8 mouse cellular contexts compared by ENCODE assay signal in the genomic region with DNA sequence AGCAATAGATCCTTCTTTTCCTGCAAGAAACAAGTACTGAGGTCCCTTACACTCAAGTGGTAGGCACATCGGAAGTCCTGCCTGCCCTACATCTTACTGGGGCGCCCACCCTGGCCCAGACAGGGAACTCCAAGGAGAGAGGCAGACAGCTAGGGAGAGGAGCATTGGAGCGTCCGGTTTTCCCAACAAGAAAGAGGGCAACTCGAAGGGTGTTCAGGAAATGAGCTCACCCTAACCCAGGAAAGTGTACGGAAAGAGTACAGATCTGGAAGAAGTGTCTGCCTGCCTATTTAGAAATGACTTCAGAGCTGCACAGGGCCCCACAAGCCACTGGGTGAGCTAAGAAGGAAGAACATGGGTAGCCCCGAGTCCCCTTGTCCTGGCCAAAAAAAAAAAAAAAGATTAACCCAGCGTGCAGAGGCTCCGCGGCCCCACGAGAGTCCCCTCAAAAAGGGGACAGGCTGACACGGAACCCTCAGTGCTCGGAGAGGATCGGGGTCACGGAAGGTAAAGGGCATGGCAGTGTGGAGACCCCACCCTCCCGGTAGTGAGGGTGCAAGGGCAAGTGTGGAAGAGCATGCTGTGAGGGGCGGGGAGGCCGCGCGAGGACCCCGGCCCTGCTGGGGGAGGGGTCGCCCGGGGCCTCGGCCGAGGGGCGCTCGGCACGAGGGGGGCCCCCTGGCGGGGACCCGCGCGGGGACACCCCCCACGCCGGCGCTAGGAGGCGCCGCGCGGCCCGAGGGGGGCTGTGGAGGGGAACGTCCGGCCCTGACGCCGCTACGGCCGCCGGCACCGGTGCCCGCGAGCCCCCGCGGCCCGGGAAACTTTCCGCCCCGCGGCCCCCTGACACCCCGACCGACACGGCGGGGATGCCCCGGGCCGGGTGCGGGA. TPM values are rescaled to one million over a fixed set of nuclear protein-coding genes. Genes with fewer than 3 reads are reported as not detected.
DNase-seq lines count a peak whose midpoint lies in the region; TF ChIP-seq lines count a peak whose summit lies in the region.

No protein-coding gene starts in this region.

- H3K79me2 ChIP-seq in heart, adult 2 months (replicated peaks; ENCODE audit: control insufficient read depth, insufficient read depth, low read length), result peaks cover 5% of the 10 kb centered on the region; the same call in 1 of the 2 replicates

- no peak overlapping the region for H3K27ac ChIP-seq in cortical plate, adult 2 months (ENCODE audit: insufficient read depth, low read length)
- H3K27ac ChIP-seq in heart, adult 2 months, result peak overlapping the region; percentile 84
- H3K27ac ChIP-seq in kidney, adult 2 months (ENCODE audit: insufficient read depth, low read depth, low read length), result peak overlapping the region; percentile 24; the same call in 1 of the 2 replicates

- H3K4me3 ChIP-seq in cortical plate, adult 2 months (ENCODE audit: insufficient read depth, low read length), result peak overlapping the region; percentile 47
- H3K4me3 ChIP-seq in heart, adult 2 months, result peak overlapping the region; percentile 62
- peak overlapping the region; percentile 83 for H3K4me3 ChIP-seq in kidney, adult 2 months (ENCODE audit: insufficient read depth, low read depth, low read length)

- DNase-seq in 3T3-L1 (ENCODE audit: low read depth, low spot score), result peak; percentile 45
- peak; percentile 36 for DNase-seq in MEL-GATA-1-ER (ENCODE audit: extremely low read depth, low read depth)
- peak; percentile 59 to 68 for DNase-seq in heart, adult 2 months
- DNase-seq in kidney, adult 2 months, result peak; percentile 40
- DNase-seq in lung, adult 18-20 months, result peak; percentile 21 to 56
- DNase-seq in ovary, postnatal 14 days (ENCODE audit: low spot score), result peak; percentile 25
- peak; percentile 14 for DNase-seq in urinary bladder, postnatal 25 days (ENCODE audit: low spot score)

- no peak for TF ChIP-seq POLR2A in cortical plate, adult 2 months (IDR thresholded peaks at IDR 0.05; ENCODE audit: extremely low read depth, insufficient read depth, low read length)
- TF ChIP-seq POLR2A in heart, adult 2 months (IDR thresholded peaks at IDR 0.05; ENCODE audit: insufficient read depth, low read depth, low read length), result no peak
- no peak for TF ChIP-seq POLR2A in kidney, adult 2 months (IDR thresholded peaks at IDR 0.05; ENCODE audit: low read depth, low read length)

- H3K27me3 ChIP-seq in heart, adult 2 months (ENCODE audit: control insufficient read depth, insufficient read depth, low read length), result no peaks in the 10 kb centered on the region
- H3K27me3 ChIP-seq in kidney, adult 2 months (replicated peaks; ENCODE audit: control insufficient read depth, insufficient read depth, low read length), result no peaks in the 10 kb centered on the region

- intact Hi-C loops in heart, adult 2 months (cut with DNase I), result no loop called here

- 1% methylated on average over 40 of the region's 63 CpGs for WGBS in heart, adult 2 months
- 1% methylated on average over 61 of the region's 63 CpGs for WGBS in kidney, adult 2 months

- H3K36me3 ChIP-seq in heart, adult 2 months (ENCODE audit: control insufficient read depth, insufficient read depth, low read length), result peaks cover 9% of the 10 kb centered on the region
- H3K36me3 ChIP-seq in kidney, adult 2 months (ENCODE audit: control insufficient read depth, insufficient read depth, low read length), result no peaks in the 10 kb centered on the region

- H3K4me1 ChIP-seq in cortical plate, adult 2 months (ENCODE audit: control insufficient read depth, insufficient read depth, low read length), result peaks cover 2% of the 10 kb centered on the region; the same call in 1 of the 2 replicates
- H3K4me1 ChIP-seq in heart, adult 2 months (ENCODE audit: control insufficient read depth, insufficient read depth, low read length), result peaks cover 8% of the 10 kb centered on the region
- peaks cover 3% of the 10 kb centered on the region; the same call in 1 of the 2 replicates for H3K4me1 ChIP-seq in kidney, adult 2 months (ENCODE audit: control insufficient read depth, insufficient read depth, low read length)

- peak overlapping the region; percentile 92 for H3K9ac ChIP-seq in heart, adult 2 months (ENCODE audit: low read depth, low read length)

- TF ChIP-seq CTCF in cortical plate, adult 2 months (IDR thresholded peaks at IDR 0.05; ENCODE audit: extremely low read depth, insufficient read depth, low read length), result no peak
- TF ChIP-seq CTCF in heart, adult 2 months (IDR thresholded peaks at IDR 0.05), result peak; percentile 57
- TF ChIP-seq CTCF in kidney, adult 2 months (conservative IDR thresholded peaks at IDR 0.05; ENCODE audit: insufficient read depth, insufficient read length, low read depth, low read length), result no peak

- no peak for TF ChIP-seq EP300 in heart, adult 2 months (IDR thresholded peaks at IDR 0.05; ENCODE audit: insufficient read depth, low read depth, low read length)

RNA-seq across cellular contexts. Expression of a gene that starts 1.0 kb away (rescaled TPM):
- 111 and 112 TPM in 2 replicates for polyA plus RNA-seq in cortical plate, adult 2 months (2012; rRNA removed)
- total RNA-seq in heart, adult 2 months (2021), result 100 to 1,000 TPM; 208 to 234 TPM
- 39.4 and 75.3 TPM in 2 replicates for polyA plus RNA-seq in heart, adult 2 months (2012; rRNA removed)
- polyA plus RNA-seq in kidney, adult 2 months (2012; rRNA removed), result 7.7 and 7.8 TPM in 2 replicates
